Mouse (Mus musculus) kidney, embryonic 15.5 days (tissue): Measurements from ENCODE around the gene Schip1. TPM values are rescaled to one million over a fixed set of nuclear protein-coding genes. Genes with fewer than 3 reads are reported as not detected.

Source experiments
- ATAC-seq: fragments of 200-750 bp; cut with Nextera tagmentation; replicated peaks from 2 replicates; pipeline ENCODE4 v1.8.0; 2017; ENCODE audit warnings: moderate TSS enrichment; ENCODE audit not compliant: low FRiP score
- H3K27ac ChIP-seq: fragments of 300-500 bp; sonication (generic); 2 replicates; pipeline ENCODE4 v1.5.1; 2015; ENCODE audit warnings: mild to moderate bottlenecking, inconsistent platforms
- H3K27me3 ChIP-seq: fragments of 300-500 bp; sonication (generic); 2 replicates; pipeline ENCODE4 v1.6.1; 2015; ENCODE audit warnings: inconsistent platforms
- H3K36me3 ChIP-seq: fragments of 300-500 bp; sonication (generic); 2 replicates; pipeline ENCODE4 v1.6.1; 2015; ENCODE audit warnings: inconsistent platforms
- H3K4me1 ChIP-seq: fragments of 300-500 bp; sonication (generic); 2 replicates; pipeline ENCODE4 v1.6.1; 2015; ENCODE audit warnings: inconsistent platforms
- H3K4me2 ChIP-seq: fragments of 300-500 bp; sonication (generic); 2 replicates; pipeline ENCODE4 v1.6.1; 2015; ENCODE audit warnings: moderate library complexity, mild to moderate bottlenecking, inconsistent platforms
- H3K4me3 ChIP-seq: fragments of 300-500 bp; sonication (generic); replicated peaks from 2 replicates; pipeline ENCODE4 v1.5.1; 2015; ENCODE audit warnings: mild to moderate bottlenecking, inconsistent platforms
- H3K9ac ChIP-seq: fragments of 300-500 bp; sonication (generic); 2 replicates; pipeline ENCODE4 v1.6.1; 2015; ENCODE audit warnings: mild to moderate bottlenecking, inconsistent platforms
- H3K9me3 ChIP-seq: fragments of 300-500 bp; sonication (generic); replicated peaks from 2 replicates; pipeline ENCODE4 v1.6.1; 2016; ENCODE audit warnings: inconsistent platforms
- WGBS: fragments of 180-500 bp; shearing (Covaris S2); methylation state at CpG from one replicate; pipeline ENCODE4 v1.1.7; 2015; ENCODE audit warnings: mixed read lengths; 5-methylcytosine and 5-hydroxymethylcytosine counted together
- polyA plus RNA-seq: library from polyadenylated mRNA; unstranded; fragments of >200 nt; fragmentation: Nextera tagmentation; extraction: Ambion mirVana; gene quantifications from 2 replicates; pipeline ENCODE4 v1.2.1, GENCODE M21; 2015

Gene Schip1
- polyA plus RNA-seq, 1 experiment from 2014 or later, result 51.3 TPM

DNA sequence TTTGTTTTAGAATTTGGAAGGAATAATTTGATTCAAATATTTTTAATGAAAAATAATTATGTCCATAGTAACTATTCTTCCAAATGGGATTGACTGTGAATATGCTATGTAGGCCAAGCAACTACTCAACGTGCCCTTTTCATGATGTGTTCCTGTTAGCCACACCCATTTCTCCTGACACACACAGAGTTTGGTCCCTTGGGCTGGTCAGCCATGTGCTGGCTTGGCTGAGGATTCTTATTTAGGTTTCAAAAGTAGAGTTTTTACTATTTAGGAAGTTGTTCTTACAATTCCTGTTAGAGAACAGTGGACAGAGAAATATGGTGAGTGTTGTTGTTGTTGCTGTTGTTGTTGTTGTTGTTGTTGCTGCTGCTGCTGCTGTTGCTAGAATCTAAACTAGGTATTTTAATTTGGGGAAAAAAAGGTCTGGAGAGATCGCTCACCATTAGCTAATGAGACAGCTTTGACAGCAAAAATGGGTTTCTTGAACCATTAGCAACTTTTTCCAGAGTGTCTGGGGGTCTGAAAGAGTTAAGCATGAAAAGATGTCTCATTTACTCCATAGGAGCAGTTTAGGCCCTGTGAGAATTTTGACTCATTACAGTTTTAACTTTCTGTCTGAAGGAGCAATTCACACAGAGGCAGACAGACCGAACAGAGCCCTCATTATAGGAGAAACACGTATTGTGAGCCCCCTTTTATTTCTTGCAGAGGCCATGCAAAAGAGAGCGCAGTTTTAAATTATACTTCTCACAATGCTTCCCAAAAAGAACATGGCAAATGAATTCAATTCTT, 74.4 kb downstream of the Schip1 start:
- no peak for ATAC-seq
- Histone ChIP-seq H3K36me3 (no peaks in the 10 kb centered on the region), H3K4me1 (no peaks in the 10 kb centered on the region), H3K27ac (no peak overlapping the region), H3K27me3 (no peaks in the 10 kb centered on the region), H3K4me3 (no peak overlapping the region), H3K9ac (no peak overlapping the region), H3K4me2 (no peak overlapping the region), H3K9me3 (no peaks in the 10 kb centered on the region)
- WGBS, result 77% methylated on average over 5 of the region's 5 CpGs

DNA sequence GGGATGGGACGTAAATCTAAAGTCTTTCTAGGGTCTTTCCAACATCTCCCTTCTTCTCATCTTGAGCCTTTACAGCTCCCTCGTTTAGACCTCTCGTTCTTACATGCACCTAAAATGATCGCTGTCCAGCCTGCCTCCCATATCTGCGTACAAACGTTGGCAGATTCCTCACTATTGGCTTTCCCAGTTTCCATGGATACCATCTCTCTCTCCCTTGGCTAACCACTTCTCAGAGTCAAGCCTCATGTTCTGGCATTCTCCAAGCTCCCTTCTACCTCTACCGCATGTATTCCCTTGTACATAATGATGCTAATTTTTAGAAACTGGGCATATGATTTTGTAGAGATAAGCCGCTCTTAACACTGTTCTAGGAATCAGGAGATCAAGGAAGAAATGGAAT, 86.1 kb downstream of the Schip1 start:
- Histone ChIP-seq H3K9ac (no peak overlapping the region), H3K4me2 (no peak overlapping the region), H3K4me3 (no peak overlapping the region), H3K27me3 (no peaks in the 10 kb centered on the region), H3K4me1 (no peaks in the 10 kb centered on the region), H3K36me3 (no peaks in the 10 kb centered on the region), H3K9me3 (no peaks in the 10 kb centered on the region), H3K27ac (no peak overlapping the region)
- 88% methylated on average over 8 of the region's 8 CpGs for WGBS
- no peak for ATAC-seq

DNA sequence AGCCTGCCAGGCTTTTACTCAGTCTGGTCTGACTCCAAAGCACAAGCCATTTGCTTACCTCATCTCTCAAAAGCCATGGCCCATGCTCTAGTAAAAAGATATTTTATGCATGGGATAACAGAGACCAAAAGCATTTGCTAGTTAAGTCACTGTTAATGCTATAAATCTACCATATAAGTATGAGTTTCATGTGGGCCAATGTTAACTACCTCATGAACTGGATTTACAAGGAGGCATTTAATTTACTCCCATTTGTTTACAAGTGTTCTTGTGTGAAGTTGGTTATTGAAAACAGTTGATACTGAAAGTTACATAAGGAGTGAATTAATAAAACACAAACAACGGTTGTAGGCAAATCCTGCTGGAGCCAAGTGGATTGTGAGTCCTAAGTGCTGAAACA, 95.6 kb downstream of the Schip1 start:
- Histone ChIP-seq H3K4me2 (no peak overlapping the region), H3K27ac (no peak overlapping the region), H3K36me3 (no peaks in the 10 kb centered on the region), H3K27me3 (no peaks in the 10 kb centered on the region), H3K4me1 (no peaks in the 10 kb centered on the region), H3K9ac (no peak overlapping the region), H3K9me3 (no peaks in the 10 kb centered on the region), H3K4me3 (no peak overlapping the region)
- 69% methylated on average over 1 of the region's 1 CpGs for WGBS
- no peak for ATAC-seq

DNA sequence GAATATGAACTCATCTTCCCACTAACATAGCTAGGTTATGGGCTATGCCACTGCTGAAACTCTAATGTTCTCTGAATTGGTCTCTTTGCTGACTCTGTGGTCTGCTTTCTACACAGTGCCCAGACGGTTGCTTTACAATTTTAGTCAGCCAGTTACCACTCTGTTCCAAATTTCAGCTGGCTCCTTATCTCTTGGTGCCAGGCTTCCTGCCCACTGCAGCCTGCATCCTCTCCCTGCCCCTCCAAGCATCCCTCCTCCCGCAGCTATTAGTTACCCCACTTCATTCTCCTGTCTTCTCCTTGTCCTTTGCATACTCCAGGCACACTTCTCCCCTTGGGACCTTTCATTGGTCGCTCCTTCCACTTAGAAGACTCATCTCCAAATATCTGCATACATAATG, 96.2 kb downstream of the Schip1 start:
- H3K27ac ChIP-seq, result no peak overlapping the region
- 78% methylated on average over 3 of the region's 3 CpGs for WGBS

DNA sequence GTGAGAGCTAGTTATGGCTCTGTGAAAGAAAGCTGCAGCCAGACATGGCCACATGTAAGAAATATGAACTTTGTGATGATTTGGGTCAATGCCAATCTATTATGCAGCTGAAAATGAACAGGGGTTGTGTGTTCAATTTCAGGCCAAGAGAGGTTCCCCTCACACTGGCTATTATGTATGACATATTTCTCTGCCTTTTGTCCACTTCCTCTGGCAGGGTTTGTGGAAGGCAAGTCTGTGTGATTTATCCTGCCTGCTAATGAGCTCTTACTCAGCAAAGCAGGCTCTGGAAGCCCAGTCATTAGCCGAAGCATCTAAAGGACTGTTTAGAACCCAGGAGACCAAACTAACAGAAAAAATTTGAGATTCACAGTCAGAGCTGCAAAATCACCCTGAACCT, 113.6 kb downstream of the Schip1 start:
- Histone ChIP-seq H3K9ac (no peak overlapping the region), H3K4me2 (no peak overlapping the region), H3K4me3 (no peak overlapping the region), H3K9me3 (no peaks in the 10 kb centered on the region), H3K4me1 (no peaks in the 10 kb centered on the region), H3K36me3 (no peaks in the 10 kb centered on the region), H3K27ac (no peak overlapping the region), H3K27me3 (no peaks in the 10 kb centered on the region)
- WGBS, result 46% methylated on average over 1 of the region's 1 CpGs
- no peak for ATAC-seq

More for the DNA sequence above, 96.2 kb downstream of the Schip1 start:
- no peaks in the 10 kb centered on the region for H3K4me1 ChIP-seq
- H3K9ac ChIP-seq, result no peak overlapping the region
- no peak overlapping the region for H3K4me2 ChIP-seq
- H3K36me3 ChIP-seq, result no peaks in the 10 kb centered on the region
- H3K9me3 ChIP-seq, result no peaks in the 10 kb centered on the region
- no peak overlapping the region for H3K4me3 ChIP-seq
- no peaks in the 10 kb centered on the region for H3K27me3 ChIP-seq
- ATAC-seq, result no peak

DNA sequence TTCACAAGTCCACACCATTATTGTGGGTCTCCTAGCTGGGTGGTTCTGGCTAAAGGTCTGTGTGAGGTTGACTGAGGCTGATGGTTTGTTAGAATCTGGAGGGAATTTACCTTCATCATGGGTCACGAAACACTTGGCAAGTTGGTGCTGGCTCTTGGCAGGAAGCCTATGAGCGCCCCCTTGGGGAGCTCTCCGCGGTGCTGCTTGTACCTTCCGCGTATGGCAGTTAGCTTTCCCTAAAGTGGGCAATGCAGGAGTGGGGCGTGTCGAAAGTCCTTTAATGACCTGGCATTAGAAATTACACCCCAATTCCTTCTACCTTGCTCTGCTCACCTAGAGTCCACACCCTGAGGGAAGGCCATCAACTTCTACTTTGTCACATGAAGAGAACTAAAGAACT, 122.9 kb downstream of the Schip1 start:
- no peak overlapping the region for H3K4me3 ChIP-seq
- no peaks in the 10 kb centered on the region for H3K36me3 ChIP-seq
- H3K27me3 ChIP-seq, result no peaks in the 10 kb centered on the region
- no peak overlapping the region for H3K4me2 ChIP-seq
- ATAC-seq, result no peak
- no peak overlapping the region for H3K27ac ChIP-seq
- H3K4me1 ChIP-seq, result peaks cover 3% of the 10 kb centered on the region; the same call in 1 of the 2 replicates
- H3K9ac ChIP-seq, result no peak overlapping the region
- no peaks in the 10 kb centered on the region for H3K9me3 ChIP-seq
- WGBS, result 76% methylated on average over 8 of the region's 8 CpGs

DNA sequence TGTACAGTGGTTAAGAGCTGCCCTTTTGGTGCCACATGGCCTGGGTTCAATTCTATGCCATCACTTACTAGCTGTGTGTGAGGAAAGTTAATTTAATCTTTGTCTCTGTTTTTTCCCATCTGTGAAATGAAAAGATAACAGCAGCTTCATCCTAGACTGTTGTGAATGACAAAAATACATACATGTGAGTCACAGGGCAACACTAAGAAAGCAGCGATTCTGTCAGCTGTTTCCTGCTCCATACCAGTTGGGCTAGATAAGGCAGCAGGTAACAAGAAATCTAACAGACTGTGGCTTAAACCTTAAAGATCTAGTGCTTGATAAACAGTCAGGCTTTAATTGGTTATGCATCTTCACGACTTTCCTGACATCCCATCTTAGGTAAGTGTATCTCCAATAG, 124.5 kb downstream of the Schip1 start:
- Histone ChIP-seq H3K4me3 (no peak overlapping the region), H3K9me3 (no peaks in the 10 kb centered on the region), H3K4me1 (peaks cover 3% of the 10 kb centered on the region; the same call in 1 of the 2 replicates), H3K9ac (no peak overlapping the region), H3K4me2 (no peak overlapping the region), H3K27ac (no peak overlapping the region), H3K27me3 (no peaks in the 10 kb centered on the region), H3K36me3 (no peaks in the 10 kb centered on the region)
- WGBS, result 79% methylated on average over 2 of the region's 2 CpGs
- ATAC-seq, result no peak

DNA sequence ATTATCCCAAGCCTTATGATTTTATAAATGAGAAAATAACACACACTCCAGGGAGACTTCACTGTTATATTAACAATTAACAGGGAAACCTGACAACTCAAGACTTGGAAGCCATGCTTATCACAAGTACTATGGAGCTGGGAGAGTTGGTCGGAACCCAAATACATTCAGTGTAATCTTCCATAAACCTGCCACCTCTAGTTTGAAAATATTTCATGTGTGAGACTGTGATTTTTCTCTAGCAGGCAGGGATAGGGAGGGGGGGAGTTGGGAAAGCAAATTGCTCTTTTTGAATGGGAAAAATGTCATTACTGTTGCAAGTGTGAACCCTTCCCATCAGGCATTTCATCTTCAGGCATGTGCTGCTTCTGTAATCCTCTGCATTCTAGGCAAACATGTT, 132.3 kb downstream of the Schip1 start:
- Histone ChIP-seq H3K9me3 (no peaks in the 10 kb centered on the region), H3K27me3 (no peaks in the 10 kb centered on the region), H3K4me1 (no peaks in the 10 kb centered on the region), H3K4me3 (no peak overlapping the region), H3K27ac (no peak overlapping the region), H3K36me3 (no peaks in the 10 kb centered on the region), H3K4me2 (no peak overlapping the region), H3K9ac (no peak overlapping the region)
- WGBS, result 90% methylated on average over 1 of the region's 1 CpGs
- ATAC-seq, result no peak

DNA sequence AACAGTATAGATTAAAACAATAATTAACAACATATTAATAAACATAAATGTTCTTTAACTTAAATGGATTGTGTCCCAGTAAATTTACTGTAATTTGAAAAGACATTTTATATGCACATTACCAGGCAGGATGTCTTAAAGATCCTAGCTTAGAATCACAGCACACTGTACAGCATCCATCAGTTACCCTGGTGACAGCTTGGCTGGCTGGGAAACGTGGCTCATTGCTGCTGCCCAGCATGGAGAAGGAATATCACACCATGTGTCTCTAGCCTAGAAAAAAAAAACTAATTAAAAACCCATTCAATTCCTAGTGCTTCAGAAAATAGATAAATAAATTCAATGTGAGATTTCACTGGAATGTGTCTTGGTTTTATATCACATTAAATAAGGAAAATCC, 136.6 kb downstream of the Schip1 start:
- no peak for ATAC-seq
- no peaks in the 10 kb centered on the region for H3K36me3 ChIP-seq
- no peak overlapping the region for H3K9ac ChIP-seq
- no peak overlapping the region for H3K27ac ChIP-seq
- H3K27me3 ChIP-seq, result no peaks in the 10 kb centered on the region
- WGBS, result 33% methylated on average over 1 of the region's 1 CpGs
- H3K4me3 ChIP-seq, result no peak overlapping the region
- H3K4me1 ChIP-seq, result no peaks in the 10 kb centered on the region
- H3K4me2 ChIP-seq, result no peak overlapping the region
- H3K9me3 ChIP-seq, result no peaks in the 10 kb centered on the region

DNA sequence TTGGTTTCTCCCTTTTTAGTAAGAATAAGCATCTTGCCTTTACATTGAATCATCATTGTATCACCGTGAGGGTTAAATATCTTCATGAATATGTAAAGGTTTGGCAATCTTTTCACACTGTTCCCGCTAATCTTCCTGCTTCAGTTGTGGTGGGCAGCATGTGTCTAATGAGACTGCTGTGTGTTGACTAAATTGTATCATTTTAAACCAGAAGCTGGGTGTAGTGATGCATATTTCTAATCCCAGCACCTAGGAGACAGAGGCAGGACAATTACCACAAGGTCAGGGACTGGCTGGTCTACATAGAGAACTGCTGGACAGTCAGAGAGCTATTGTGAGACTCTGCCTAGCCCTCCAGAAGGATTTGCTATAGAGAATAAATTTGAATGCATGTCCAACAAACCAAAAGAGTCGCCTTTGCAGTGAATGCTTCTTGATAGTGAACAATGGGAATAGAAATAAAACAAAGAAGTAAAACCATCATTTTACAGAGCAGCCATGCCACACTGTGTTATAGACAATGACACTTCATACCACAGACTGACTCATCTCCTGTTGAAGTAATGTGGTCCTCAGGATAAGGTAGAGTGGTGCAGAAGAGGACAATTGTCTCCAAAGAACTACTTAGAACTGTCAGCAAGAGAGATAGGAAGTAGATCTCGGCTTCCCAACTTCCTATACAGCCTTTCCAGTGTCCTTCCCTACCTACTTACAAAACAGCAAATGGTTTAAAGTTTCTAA, 137.7 kb downstream of the Schip1 start:
- ATAC-seq, result no peak
- Histone ChIP-seq H3K36me3 (no peaks in the 10 kb centered on the region), H3K4me1 (no peaks in the 10 kb centered on the region), H3K4me2 (no peak overlapping the region), H3K9ac (no peak overlapping the region), H3K27ac (no peak overlapping the region), H3K9me3 (no peaks in the 10 kb centered on the region), H3K27me3 (no peaks in the 10 kb centered on the region), H3K4me3 (no peak overlapping the region)
- 78% methylated on average over 4 of the region's 4 CpGs for whole genome bisulfite sequencing

DNA sequence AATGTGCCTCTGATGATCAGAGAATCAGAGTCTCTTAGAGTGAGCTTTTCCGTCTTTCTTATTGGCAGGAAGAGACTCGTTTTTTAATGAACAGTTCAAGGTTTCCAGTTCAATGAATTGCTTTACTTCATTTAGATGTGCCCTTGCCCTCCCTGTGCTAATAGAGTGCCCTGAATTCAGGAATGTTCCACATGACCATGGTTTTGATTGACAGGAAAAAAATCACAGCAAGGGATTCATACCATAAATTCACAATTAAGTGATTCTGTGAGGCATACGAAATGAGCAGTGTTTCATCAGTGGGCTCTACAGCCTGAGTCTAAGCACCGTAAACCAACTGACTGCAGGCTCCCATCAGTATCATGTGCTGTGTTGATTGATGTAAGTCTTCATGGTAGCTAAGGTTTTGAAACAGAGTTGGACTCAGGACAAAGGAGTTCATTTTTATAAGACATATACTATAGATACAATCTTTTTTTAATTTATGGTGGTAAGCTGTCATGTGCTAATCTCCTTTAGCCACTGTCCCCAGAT, 139.4 kb downstream of the Schip1 start:
- Histone ChIP-seq H3K9ac (no peak overlapping the region), H3K36me3 (no peaks in the 10 kb centered on the region), H3K4me2 (no peak overlapping the region), H3K27ac (no peak overlapping the region), H3K9me3 (no peaks in the 10 kb centered on the region), H3K27me3 (no peaks in the 10 kb centered on the region), H3K4me3 (no peak overlapping the region), H3K4me1 (no peaks in the 10 kb centered on the region)
- WGBS, result 68% methylated on average over 4 of the region's 4 CpGs
- no peak for ATAC-seq

DNA sequence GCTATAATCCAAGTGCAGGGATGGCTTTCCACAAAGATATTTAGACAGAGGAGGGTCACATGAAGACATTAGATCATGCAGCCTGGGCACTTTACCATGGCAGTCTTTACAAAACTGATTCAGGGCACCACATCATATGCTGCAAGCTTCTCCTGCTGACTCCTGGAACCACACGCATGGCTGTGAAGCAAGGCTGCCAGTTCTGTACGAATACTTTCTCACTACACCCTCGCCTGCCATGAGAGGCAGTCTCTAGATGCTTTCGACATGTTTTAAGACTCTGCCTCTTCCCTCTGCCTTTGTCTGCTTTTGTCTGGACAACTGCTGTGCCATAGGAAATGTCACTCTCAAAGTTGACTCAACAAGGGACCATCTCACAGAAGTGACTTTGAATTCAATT, 145.8 kb downstream of the Schip1 start:
- H3K36me3 ChIP-seq, result no peaks in the 10 kb centered on the region
- no peaks in the 10 kb centered on the region for H3K4me1 ChIP-seq
- no peak overlapping the region for H3K4me3 ChIP-seq
- no peak overlapping the region for H3K27ac ChIP-seq
- no peaks in the 10 kb centered on the region for H3K27me3 ChIP-seq
- H3K9me3 ChIP-seq, result no peaks in the 10 kb centered on the region
- 89% methylated on average over 4 of the region's 4 CpGs for WGBS
- ATAC-seq, result no peak
- no peak overlapping the region for H3K9ac ChIP-seq
- H3K4me2 ChIP-seq, result no peak overlapping the region
